Mouse (Mus musculus): Measurements from ENCODE around the gene Fer1l4.

Gene Fer1l4

DNA sequence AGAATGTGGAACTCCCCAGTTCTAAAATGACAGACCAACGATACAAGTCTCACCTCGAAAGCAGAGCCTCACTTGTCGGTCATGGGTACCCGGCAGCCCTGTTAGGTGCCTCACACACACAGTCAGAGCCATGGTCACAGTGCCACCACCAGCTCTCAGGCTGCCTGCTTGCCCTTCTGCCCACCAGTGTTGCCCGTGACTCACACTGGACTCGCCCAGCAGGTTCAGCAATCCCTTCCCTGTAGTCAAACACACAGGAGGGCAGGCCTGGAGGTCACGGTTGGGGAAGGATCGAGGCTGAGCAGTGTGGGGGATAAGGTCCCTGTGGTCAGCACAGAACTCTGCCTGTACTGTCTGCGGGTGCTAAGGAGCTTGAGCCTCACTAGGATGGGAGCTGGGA lies at the start of gene Fer1l4:
Fer1l4 (minus strand) TSS at position 132 of the 400 bp plus-strand sequence.
- no peak for DNase-seq (ENCODE audit: low spot score in 2 of 2)

DNA sequence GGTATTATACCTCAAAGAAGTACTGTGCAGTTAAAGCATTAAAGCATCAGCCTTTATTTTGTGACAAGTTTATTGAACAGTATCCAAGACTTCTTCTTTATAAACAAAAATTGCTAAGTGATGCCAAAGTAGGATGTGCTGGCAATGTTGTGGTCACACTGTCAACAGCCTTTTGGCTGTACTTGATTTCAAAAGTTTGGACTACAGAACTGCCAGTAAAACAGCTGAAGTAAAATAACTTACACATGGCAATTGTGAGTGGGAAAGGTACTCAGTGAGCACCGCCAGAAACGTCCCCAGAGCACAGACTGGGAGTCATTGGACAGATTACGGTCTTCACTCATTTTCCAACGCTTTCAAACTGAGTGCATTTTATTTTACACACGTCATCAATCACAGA lies 39.2 kb upstream of the Fer1l4 start:
- no peak for DNase-seq (ENCODE audit: low spot score in 2 of 2)

- DNase-seq (ENCODE audit: low spot score in 2 of 2) = no peak
Measured at GRCm38 (mm10) chr2:156089799-156090198, 37.1 kb upstream of the Fer1l4 start.

DNA sequence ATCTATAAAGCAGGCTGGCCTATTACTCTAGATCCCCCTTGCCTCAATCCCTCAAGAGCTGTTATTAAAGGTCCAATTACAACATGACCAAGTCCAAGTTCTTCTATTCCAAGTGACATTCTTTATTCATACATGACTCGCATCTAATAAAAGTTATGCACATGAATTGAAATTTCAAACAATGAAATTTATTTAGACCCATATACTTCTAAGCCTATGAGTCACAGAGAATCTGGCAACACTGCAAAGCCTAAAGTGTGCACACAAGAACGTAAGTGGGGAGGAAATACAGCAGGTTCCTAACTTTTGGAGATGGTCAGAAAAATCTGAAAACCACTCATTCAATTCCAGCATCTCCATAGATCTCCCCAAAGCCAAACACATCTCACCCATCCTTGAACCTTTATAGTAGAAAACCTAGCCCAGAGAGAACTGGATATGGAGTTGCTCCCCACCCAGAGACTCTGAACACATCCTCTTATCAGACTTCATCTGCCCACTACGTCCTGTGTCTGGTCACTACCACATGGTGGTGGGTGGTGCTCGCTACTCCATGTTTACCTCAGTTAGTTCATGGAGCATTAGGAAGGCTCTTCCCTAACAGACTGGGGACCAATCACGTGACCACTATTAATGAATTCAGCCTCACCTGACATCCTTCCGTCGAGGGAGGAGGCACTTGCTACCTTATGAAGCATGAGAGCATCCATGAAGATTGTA lies 34.8 kb upstream of the Fer1l4 start:
- no peak for DNase-seq (ENCODE audit: low spot score in 2 of 2)

- no peak for DNase-seq (ENCODE audit: low spot score in 2 of 2)
Measured at GRCm38 (mm10) chr2:156084541-156084940, 31.8 kb upstream of the Fer1l4 start.

DNA sequence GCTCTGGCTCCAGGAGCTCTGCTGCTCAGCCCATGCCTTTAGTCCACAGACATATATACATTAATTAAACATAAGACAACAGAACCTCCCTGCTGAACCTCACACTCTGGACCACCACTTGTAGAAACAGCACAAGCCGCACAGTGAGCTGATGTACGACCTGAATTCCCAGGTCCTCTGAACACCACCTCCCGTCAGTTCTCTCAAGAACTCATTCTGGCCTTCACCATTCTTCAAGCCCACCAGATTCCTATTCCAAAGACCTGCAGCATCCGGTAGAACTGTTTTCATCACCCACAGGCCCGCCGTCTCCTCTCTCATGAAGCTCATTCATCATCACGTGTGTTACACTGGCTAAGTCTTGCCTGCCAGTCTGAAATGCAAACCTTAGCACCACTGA lies 27.6 kb upstream of the Fer1l4 start:
- DNase-seq (ENCODE audit: low spot score in 2 of 2) = no peak

DNA sequence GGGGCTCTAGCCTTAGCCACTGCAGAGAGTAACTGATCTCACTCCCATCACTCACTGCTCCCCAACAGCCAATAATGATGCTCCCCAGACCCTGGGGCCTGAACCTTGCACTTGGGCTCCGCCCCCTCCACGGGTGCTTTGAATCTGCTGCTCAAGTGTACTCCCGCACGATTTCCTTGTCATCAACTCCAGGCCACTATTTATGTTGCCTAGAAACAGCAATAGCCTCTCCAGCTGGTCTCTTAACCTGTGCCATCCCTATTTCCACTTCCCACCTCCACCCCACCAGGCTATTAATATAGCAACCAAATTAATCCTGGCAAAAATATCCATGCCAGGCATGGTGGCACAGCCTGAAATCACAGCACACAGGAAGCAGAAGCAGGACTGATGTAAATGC lies 26.9 kb upstream of the Fer1l4 start:
- DNase-seq (ENCODE audit: low spot score in 2 of 2) = no peak

DNA sequence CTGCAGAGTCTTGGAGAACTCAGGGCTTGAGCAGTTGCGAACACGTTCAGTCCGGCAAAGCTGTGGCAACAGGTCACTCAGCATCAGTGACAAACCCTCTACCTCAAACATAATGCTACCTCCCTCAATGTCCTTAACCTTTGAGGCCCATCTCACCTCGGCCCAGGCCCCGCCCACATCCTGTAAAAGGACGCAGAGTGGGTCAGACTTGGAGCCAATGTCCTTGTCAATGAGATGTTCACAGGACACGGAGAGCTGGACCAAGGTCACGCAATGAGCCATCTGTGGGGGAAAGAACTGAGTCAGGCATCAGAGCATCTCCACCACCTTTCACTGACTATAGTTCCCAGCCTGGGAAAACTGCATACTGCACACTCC lies 26.4 kb upstream of the Fer1l4 start:
- DNase-seq (ENCODE audit: low spot score in 2 of 2) = no peak

- no peak for DNase-seq (ENCODE audit: low spot score in 2 of 2)
Measured at GRCm38 (mm10) chr2:156078421-156079182, 25.9 kb upstream of the Fer1l4 start.

DNA sequence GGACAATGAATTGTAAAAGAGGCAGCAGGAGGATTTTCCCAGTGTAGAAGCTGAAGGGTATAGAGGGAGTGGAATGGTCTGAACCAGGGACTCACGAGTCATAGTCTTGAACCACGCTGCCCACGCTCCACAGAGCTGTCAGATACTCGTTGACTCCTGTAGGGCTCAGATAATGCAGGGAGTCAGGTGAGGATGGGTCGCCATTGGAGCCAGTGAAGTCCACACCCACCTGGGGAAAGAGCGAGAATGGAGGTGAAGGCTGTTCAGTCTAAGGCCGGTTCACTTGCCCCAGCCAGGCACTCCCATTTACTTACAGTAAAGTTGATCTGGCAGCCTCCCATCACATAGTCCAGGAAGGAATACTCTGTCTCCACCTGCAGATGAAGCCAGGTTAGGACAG lies 24.7 kb upstream of the Fer1l4 start:
- DNase-seq (ENCODE audit: low spot score in 2 of 2) = no peak

DNA sequence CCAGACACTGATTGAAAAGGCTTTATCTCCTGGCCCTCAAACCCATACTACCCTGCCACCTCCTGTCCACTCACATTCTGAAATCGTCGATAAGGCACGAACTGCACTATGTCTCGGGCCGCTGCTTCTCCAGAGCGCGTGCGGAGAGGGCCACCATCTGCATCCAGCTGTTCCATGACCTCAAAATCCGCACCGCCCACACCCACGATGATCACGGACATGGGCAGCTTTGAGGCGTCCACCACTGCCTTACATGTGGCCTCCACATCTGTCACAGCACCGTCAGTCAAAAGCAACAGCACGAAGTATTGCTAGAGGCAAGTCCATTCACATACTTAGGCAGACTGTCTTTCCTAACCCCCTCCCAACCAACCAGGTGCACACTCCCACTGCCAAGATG lies 21.0 kb upstream of the Fer1l4 start:
- no peak for DNase-seq (ENCODE audit: low spot score in 2 of 2)

DNA sequence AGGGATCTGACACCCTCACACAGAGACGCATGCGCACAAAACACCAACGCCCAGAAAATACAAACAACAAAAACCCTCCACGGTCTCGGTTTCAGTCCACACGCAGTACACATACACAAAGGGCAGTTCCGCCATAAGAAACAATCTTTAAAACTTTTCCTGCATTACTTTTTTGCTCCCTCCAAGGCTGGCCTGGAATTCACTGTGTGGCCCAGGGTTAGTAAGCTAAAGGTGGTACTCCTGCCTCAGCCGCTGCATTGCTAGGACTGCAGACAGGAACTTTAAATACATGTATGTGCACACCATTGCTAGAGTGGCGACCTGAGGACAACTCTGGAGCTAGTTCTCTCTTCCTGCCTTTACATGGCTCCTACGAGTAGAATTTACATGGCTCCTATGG lies 18.5 kb upstream of the Fer1l4 start:
- no peak for DNase-seq (ENCODE audit: low spot score in 2 of 2)

DNA sequence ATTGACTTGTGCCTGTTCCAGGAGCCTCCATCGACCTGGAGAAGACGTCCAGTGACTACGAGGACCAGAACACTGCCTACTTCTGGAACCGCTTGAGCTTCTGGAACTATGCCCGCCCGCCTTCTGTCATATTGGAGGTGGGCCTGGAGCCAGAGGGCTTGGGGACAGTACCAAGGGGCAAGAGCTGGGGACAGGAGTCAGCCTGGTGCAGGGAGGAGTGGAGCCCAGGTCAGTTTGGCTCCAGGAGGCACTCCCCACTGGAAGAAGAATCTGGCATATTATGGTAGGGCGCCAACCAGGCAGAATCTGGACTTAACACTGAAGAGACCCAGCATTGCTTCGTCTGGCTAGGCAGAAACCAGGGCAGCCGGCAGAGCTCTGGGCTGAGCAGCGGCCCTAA lies 15.2 kb upstream of the Fer1l4 start:
- DNase-seq (ENCODE audit: low spot score in 2 of 2) = no peak

DNA sequence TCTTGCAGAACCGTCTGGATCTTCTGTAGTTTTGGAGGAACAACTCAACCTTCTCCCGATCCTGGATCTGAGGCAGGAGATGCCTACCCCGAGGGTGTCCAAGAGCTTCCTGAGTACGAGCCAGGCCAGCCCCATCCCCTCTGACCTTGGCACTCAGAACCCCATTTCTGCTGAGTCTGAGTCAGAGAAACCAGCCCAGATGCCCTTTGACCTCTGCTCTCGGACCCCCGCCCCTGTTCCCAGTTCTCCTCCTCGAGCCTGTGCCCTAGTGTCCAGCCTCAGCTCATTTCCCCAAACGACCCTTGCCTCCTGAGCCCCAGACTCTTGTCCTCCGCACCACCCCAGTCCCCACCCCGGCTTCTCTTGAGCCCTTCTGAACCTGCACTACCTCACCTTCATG lies 13.4 kb upstream of the Fer1l4 start:
- DNase-seq (ENCODE audit: low spot score in 2 of 2) = no peak

DNA sequence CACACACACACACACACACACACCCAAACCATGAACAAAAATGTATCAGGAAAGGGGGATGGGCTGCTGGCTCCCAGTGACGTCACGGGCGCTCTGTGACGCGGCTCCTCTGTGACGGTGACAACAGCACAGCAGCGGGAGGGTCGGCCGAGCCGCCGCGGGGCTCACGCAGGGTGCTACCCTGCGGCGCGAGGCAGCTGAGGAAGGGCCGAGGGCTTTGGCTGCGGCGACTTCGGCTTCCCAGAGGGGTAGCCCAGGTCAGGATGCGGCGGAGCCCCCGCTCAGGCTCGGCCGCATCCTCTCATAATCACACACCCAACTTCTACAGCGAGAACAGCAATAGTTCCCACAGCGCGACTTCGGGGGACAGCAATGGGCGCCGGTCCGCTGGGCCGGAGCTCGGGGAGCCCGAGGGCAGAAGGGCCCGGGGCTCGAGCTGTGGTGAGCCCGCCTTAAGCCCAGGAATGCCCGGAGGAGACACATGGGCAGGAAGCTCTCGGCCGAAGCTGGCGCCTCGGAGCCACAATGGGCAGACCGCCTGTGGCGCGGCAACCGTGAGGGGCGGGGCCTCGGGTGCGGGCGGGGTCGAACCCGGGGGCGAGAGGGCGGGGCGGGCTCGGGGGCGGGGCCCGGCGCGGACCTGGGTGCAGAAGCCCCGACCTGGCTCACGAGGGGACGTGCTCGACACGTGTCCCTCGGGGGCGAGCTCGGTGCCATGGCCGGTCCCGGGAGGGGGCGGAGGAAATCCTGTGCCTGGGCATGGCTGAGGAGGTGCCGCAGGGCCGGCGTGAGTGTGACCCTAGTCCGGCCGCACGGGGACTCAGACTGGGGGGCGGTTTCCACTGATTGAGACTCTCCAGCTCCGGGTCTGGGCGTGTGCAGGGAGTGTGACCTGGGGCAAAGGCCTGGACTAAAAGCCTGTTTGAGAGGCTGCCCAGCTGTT lies 12.6 kb upstream of the Fer1l4 start, which contains the start of gene Spag4:
Spag4 (plus strand) TSS at position 77 of the 943 bp plus-strand sequence.
- DNase-seq (ENCODE audit: low spot score in 2 of 2) = peak; percentile 75 to 83

- peak in 1 of 2 experiments; percentile 32 for DNase-seq (ENCODE audit: low spot score in 2 of 2)
Measured at GRCm38 (mm10) chr2:156047929-156048328, 4.8 kb downstream of the Fer1l4 start.

DNA sequence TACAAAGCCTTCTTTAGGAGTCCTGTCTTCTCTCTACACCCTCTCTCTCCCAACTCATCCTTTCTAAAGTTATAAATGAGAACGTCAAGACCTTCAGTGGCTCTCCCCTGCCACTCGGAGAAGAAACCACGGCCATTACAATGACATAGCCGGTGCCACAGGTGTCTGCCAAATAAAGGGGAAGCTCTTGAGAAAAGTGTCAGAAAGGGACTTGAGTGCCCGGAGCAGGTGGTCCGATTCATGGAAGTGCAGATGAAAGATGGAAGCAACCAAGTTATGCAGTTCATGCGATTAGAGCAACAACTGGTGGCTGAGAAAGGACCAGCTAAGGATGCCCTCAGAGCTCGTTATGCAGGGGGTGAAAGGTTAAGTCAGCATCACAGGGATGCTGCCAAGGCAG lies 9.8 kb downstream of the Fer1l4 start:
- DNase-seq (ENCODE audit: low spot score in 2 of 2) = no peak

GRCm38 (mm10) chr2:156039390-156039789 lies 13.4 kb downstream of the Fer1l4 start:
- DNase-seq (ENCODE audit: low spot score in 2 of 2) = no peak

DNA sequence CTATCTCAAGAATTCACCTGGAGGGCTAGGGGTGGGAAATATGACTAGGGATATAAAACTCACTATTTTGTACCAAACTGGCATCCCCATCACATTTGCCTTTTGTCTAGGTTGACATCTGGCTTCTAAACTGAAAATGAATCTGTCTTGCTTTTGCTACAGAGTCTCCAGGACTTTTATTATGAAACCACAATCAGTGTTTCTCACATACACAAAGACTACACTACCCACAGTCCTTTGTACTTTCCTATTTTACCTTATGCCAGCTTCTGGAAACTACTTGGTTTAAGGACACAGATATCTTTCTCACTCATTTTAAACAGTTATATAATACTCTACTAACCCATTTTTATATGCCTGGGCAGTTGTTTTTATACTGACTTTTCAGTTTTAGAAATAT lies 27.3 kb downstream of the Fer1l4 start:
- DNase-seq (ENCODE audit: low spot score in 2 of 2) = no peak

DNA sequence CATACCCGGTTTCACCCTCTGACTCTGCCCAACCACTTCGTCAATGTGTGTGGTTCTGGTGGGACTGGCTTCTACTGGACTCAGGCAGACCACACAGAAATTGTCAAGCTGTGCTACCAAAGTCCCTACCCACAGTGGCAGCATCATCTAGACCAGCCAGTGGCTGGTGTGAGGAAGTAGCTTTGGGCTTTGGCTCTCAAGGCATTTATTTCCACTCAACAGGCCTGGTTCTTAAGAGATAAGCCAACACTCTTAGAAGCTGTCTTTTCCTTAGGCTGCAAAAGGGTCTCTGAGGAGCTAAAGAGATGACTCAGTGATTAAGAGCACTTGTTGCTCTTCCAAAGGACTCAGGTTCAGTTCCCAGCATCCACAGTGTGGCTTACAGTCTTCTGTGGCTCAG lies 31.0 kb downstream of the Fer1l4 start:
- no peak for DNase-seq (ENCODE audit: low spot score in 2 of 2)

GRCm38 (mm10) chr2:156021219-156021618 lies 31.5 kb downstream of the Fer1l4 start:
- DNase-seq (ENCODE audit: low spot score in 2 of 2) = no peak

GRCm38 (mm10) chr2:156018106-156018505 lies 34.6 kb downstream of the Fer1l4 start:
- DNase-seq (ENCODE audit: low spot score in 2 of 2) = no peak
